Mouse (Mus musculus): ENCODE results near the gene 1110008P14Rik. TPM values are rescaled to one million over a fixed set of nuclear protein-coding genes. Genes with fewer than 3 reads are reported as not detected.
A peak's percentile ranks its signal among the peaks of the same experiment; 100 is the strongest.

Gene 1110008P14Rik
- polyA plus RNA-seq, 1 experiment from 2014 or later, result 74.7 TPM

DNA sequence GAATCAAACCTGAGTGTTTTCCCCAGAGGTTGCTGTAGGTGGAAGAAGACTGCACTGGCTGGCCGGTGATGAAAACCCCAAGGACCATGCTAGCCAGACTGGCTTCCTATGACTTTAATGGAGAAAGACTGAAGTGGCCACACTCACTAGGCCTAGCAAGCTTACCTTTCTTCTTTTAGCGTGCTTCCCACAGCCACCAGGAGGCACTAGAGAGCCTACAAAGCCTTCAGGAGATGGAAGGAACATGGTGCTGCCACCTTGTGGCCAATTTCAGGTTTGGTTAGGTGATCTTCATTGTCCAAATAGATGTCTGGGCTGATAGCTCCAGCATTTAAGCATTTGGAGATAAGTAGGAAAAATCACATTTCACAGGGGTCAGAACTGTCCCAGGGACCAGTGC, 22.9 kb upstream of the 1110008P14Rik start:
- Histone ChIP-seq H3K36me3 (peaks cover 34% of the 10 kb centered on the region), H3K4me1 (replicated peaks) (no peaks in the 10 kb centered on the region), H3K9ac (replicated peaks) (no peak overlapping the region), H3K4me2 (replicated peaks) (no peak overlapping the region), H3K9me3 (no peaks in the 10 kb centered on the region), H3K27me3 (no peaks in the 10 kb centered on the region), H3K27ac (no peak overlapping the region), H3K4me3 (replicated peaks) (no peak overlapping the region)
- 18% methylated on average over 2 of the region's 2 CpGs for WGBS
- ATAC-seq, result peak; percentile 67

DNA sequence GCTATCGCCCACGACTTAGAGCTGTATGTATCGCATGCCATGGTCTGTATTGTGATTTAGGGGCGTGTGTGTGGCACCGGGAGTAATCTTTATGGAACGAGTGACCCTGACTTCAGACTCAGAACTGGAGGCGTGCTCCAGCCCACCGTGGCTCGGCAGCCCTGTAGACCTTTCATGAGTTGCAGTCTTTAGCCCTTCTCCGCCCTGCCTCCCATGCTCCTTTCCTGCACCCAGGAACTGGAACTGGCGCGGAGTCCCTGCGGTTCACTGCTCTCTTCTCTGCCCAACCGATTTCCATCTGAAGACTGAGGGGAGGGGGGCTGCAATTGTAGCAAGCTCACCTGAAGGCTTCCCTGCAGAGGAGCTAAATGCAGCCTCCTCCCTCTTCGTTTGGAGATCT, 15.0 kb upstream of the 1110008P14Rik start:
- Histone ChIP-seq H3K27ac (0 out of 2 replicates have a peak overlapping the region, but pooled peaks have one; percentile 85), H3K9ac (replicated peaks) (peak overlapping the region; percentile 86), H3K4me1 (replicated peaks) (peaks cover 19% of the 10 kb centered on the region), H3K4me2 (replicated peaks) (peak overlapping the region; percentile 96), H3K9me3 (no peaks in the 10 kb centered on the region), H3K36me3 (peaks cover 29% of the 10 kb centered on the region), H3K27me3 (no peaks in the 10 kb centered on the region), H3K4me3 (replicated peaks) (peak overlapping the region; percentile 83)
- under 1% methylated on average over 15 of the region's 15 CpGs for WGBS
- no peak for ATAC-seq

DNA sequence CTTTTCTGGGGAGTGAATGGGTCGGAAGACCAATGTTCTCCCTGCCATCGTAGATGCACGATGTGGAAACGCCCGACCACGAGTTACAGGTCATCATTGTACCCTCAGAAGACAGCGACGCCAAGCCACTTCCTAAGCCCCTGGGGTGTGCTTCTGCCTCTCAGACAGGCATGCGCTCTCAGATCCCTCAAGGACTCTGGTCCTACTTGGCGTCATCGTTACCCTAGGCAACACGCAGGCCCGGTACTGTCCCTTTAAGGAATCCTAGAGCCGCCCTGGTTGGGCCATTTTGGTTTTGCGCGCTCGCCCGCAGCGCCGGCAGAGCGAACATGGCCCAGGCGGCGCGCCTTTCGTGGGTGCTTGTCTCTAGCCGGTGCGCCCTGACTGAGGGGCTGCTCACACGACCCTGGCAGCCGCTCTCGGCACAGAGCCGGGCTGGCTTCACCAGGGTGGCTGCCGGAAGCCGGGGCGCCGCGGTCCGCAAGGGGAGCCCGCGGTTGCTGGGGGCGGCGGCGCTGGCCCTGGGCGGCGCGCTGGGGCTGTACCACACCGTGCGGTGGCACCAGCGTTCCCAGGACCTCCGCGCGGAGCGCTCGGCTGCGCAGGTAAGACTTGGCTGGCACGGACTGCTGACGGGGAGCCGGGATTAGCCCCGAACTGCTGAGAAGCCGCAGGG, 14.3 kb upstream of the 1110008P14Rik start:
- H3K27me3 ChIP-seq, result no peaks in the 10 kb centered on the region
- ATAC-seq, result peak; percentile 98
- H3K9me3 ChIP-seq, result no peaks in the 10 kb centered on the region
- WGBS, result under 1% methylated on average over 59 of the region's 59 CpGs
- peak overlapping the region; percentile 86 for H3K9ac ChIP-seq (replicated peaks)
- peaks cover 23% of the 10 kb centered on the region for H3K36me3 ChIP-seq
- peak overlapping the region; percentile 83 for H3K4me3 ChIP-seq (replicated peaks)
- peaks cover 19% of the 10 kb centered on the region for H3K4me1 ChIP-seq (replicated peaks)
- H3K27ac ChIP-seq, result peak overlapping the region; percentile 85
- H3K4me2 ChIP-seq (replicated peaks), result peak overlapping the region; percentile 96

- peaks cover 17% of the 10 kb centered on the region for H3K36me3 ChIP-seq
- peak within 1 kb of the TSS; percentile 86 for H3K9ac ChIP-seq (replicated peaks)
- H3K4me3 ChIP-seq (replicated peaks), result peak within 1 kb of the TSS; percentile 83
- H3K27ac ChIP-seq, result peak within 1 kb of the TSS; percentile 85
- H3K4me1 ChIP-seq (replicated peaks), result peaks cover 19% of the 10 kb centered on the region
- H3K27me3 ChIP-seq, result no peaks in the 10 kb centered on the region
- H3K9me3 ChIP-seq, result no peaks in the 10 kb centered on the region
- ATAC-seq, result peak; percentile 91
- peak within 1 kb of the TSS; percentile 96 for H3K4me2 ChIP-seq (replicated peaks)
- under 1% methylated on average over 31 of the region's 31 CpGs for WGBS
These were observed 13.8 kb upstream of the 1110008P14Rik start, which contains the start of gene Ptges2 for GRCm38 (mm10) chr2:32395484-32395945. Ptges2 (plus strand) TSS chr2:32395896.

DNA sequence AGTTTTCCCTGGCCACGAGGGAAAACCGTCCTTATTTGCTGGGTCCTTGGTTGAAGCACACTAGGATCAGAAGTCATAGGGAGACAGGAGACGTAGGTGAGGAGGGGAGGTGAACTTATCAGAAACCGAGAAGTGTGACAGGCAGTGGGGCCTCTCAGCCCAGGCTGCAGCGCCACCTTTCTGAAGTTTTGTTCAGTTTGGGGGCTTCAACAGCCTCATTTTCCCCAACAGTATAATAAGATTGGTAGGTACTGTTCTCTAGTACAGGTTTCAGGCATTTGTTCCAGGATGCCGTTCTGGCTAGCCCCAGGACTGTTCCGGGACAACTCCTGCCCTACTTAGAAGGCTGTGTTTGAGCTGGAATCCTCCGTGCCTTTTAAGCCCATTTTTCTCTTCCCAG, 13.2 kb upstream of the 1110008P14Rik start:
- Histone ChIP-seq H3K27ac (peak overlapping the region; percentile 85), H3K27me3 (no peaks in the 10 kb centered on the region), H3K36me3 (peaks cover 12% of the 10 kb centered on the region; the same call in 1 of the 2 replicates), H3K4me3 (replicated peaks) (peak overlapping the region; percentile 83), H3K9ac (replicated peaks) (peak overlapping the region; percentile 86), H3K9me3 (no peaks in the 10 kb centered on the region), H3K4me2 (replicated peaks) (peak overlapping the region; percentile 96), H3K4me1 (replicated peaks) (peaks cover 19% of the 10 kb centered on the region)
- 5% methylated on average over 8 of the region's 8 CpGs for WGBS
- no peak for ATAC-seq

GRCm38 (mm10) chr2:32392063-32392462, 10.3 kb upstream of the 1110008P14Rik start:
- no peaks in the 10 kb centered on the region for H3K27me3 ChIP-seq
- no peak overlapping the region for H3K4me3 ChIP-seq (replicated peaks)
- ATAC-seq, result no peak
- H3K36me3 ChIP-seq, result no peaks in the 10 kb centered on the region
- WGBS, result 77% methylated on average over 5 of the region's 5 CpGs
- H3K9me3 ChIP-seq, result no peaks in the 10 kb centered on the region
- H3K27ac ChIP-seq, result no peak overlapping the region
- no peak overlapping the region for H3K4me2 ChIP-seq (replicated peaks)
- no peak overlapping the region for H3K9ac ChIP-seq (replicated peaks)
- peaks cover 11% of the 10 kb centered on the region for H3K4me1 ChIP-seq (replicated peaks)

DNA sequence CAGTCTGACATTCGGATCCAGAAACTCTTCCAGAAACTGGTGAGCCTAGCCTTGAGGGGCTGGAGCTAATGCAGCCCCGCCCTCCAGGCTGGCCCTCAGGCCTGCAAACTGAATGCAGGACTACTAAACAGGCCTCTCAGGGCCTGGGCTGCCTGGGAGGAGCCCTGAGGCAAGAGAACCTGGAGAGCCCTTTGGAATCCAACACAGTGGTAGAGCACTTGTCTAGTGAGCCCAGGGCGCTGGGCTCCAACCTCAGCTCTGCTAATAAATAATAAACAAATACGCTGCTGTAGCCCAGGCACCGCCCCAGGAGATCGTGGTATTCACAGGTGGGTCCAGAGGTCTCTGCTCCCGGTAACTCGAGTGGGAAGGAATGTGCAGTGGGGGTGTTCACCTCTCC, 9.1 kb upstream of the 1110008P14Rik start:
- Histone ChIP-seq H3K4me3 (replicated peaks) (no peak overlapping the region), H3K9me3 (no peaks in the 10 kb centered on the region)
- 75% methylated on average over 8 of the region's 8 CpGs for WGBS

DNA sequence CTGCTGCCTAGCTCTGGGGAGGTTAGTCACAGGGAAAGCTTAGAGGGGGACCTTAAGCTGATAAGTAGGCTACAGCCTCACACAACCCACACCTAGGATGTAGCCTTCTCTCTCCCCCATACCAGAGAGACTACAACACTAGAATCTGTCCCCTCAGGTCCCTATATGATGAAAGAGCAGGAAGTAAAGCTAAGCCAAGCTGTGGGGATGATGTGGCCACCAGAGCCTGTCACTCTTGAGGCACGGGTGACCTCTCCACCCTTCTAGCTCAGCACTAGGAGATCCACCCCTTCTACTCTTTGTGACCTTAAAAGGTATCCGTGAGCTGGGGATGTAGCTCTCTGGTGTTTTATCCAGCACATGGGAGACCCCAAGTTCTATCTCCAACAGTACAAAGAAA, 7.4 kb upstream of the 1110008P14Rik start:
- no peaks in the 10 kb centered on the region for H3K4me1 ChIP-seq (replicated peaks)
- no peak overlapping the region for H3K4me3 ChIP-seq (replicated peaks)
- ATAC-seq, result no peak
- no peaks in the 10 kb centered on the region for H3K36me3 ChIP-seq
- H3K4me2 ChIP-seq (replicated peaks), result no peak overlapping the region
- H3K9me3 ChIP-seq, result no peaks in the 10 kb centered on the region
- no peak overlapping the region for H3K9ac ChIP-seq (replicated peaks)
- no peak overlapping the region for H3K27ac ChIP-seq
- 76% methylated on average over 2 of the region's 2 CpGs for WGBS
- no peaks in the 10 kb centered on the region for H3K27me3 ChIP-seq

More for the DNA sequence above, 9.1 kb upstream of the 1110008P14Rik start:
- Histone ChIP-seq H3K4me2 (replicated peaks) (no peak overlapping the region), H3K9ac (replicated peaks) (no peak overlapping the region), H3K4me1 (replicated peaks) (peaks cover 5% of the 10 kb centered on the region), H3K27me3 (no peaks in the 10 kb centered on the region), H3K27ac (no peak overlapping the region), H3K36me3 (no peaks in the 10 kb centered on the region)
- ATAC-seq, result no peak

DNA sequence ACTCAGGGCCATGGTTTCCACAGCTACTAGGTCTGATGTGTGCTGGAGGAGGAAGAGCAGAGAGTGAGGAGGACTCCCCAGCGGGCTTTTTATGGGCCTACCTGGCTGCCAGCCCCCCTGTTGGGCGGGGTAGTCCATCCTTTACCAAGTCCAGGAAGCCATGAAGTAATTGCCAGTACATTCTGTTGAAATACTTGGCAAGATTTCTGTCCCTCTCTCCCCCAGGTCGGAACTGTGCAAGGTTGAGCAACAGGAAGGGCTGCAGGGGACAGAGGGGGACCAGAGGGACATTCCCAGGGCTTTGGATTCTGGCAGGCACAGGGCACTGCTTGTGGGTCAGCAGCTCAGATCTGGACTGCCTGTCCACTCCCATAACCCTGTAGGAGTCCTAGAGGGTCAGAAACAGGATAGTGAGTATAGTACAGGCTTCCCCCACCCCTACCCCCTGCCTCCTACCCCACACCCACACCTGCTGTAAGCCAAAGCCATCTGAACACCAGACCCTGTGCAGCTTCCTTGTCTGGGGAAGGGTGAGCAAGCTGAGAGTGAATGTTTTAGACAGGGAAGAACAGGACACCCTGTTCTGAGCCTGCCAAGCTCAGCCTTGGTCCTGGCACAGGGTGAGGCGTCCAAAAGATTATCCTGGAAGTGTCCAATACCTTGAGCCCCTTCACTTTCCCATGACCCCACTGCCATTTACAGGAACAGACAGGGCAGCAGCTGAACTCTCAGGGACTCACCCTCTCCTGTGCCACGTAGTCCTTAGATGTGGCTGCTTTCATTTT, 6.2 kb upstream of the 1110008P14Rik start, which contains the start of gene Lcn2:
TSS of gene Lcn2 (minus strand) at position 547 of the 785 bp plus-strand sequence.
- Histone ChIP-seq H3K27me3 (no peaks in the 10 kb centered on the region), H3K4me2 (replicated peaks) (no peak within 1 kb of the TSS), H3K4me1 (replicated peaks) (no peaks in the 10 kb centered on the region), H3K36me3 (no peaks in the 10 kb centered on the region), H3K9me3 (no peaks in the 10 kb centered on the region), H3K27ac (no peak within 1 kb of the TSS), H3K9ac (replicated peaks) (0 out of 2 replicates have a peak within 1 kb of the TSS, but pooled peaks have one; percentile 14), H3K4me3 (replicated peaks) (no peak within 1 kb of the TSS)
- 56% methylated on average over 5 of the region's 5 CpGs for WGBS
- no peak for ATAC-seq

- H3K4me2 ChIP-seq (replicated peaks), result no peak overlapping the region; the same call in 1 of the 2 replicates
- 0 out of 2 replicates have a peak overlapping the region, but pooled peaks have one; percentile 70 for H3K4me3 ChIP-seq (replicated peaks)
- 87% methylated on average over 2 of the region's 2 CpGs for whole genome bisulfite sequencing
- H3K27me3 ChIP-seq, result peaks cover 9% of the 10 kb centered on the region
- no peak overlapping the region for H3K9ac ChIP-seq (replicated peaks)
- H3K27ac ChIP-seq, result no peak overlapping the region
- ATAC-seq, result no peak
- no peaks in the 10 kb centered on the region for H3K9me3 ChIP-seq
- H3K4me1 ChIP-seq (replicated peaks), result peaks cover 12% of the 10 kb centered on the region
- peaks cover 25% of the 10 kb centered on the region for H3K36me3 ChIP-seq
These were observed 951 bp upstream of the 1110008P14Rik start for GRCm38 (mm10) chr2:32382689-32383088.

DNA sequence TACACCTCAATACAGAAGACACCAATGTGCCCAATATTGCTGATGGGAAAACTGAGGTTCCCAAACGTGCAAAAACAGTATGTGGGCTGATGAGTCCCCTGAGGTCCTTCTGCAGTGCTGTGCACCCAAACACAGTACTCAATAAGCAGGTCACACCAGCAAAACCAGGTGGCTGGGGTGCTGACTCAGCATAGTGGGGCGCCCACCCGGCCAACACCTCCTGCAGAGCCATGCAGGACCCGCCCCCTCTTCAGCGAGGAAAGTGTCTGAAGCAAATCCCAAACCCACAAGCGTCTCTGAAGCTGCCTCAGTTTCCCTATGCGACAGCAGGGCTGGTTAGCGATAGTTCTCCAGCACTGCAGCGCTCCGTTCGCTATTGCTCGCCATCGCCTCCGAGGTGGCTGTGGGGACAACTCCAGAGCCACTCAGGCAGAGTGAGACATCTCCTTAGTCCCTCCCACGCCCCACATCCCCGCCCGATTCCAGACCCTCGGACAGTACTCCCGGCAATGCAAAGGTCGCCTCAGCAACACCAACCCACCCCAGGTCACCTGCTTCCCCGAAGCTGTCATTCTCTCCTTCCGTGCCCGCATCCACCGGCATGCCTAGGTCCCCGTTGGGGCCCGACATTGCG, 480 bp downstream of the 1110008P14Rik start:
- under 1% methylated on average over 27 of the region's 27 CpGs for WGBS
- Histone ChIP-seq H3K27ac (peak overlapping the region; percentile 6; the same call in 1 of the 2 replicates), H3K4me3 (replicated peaks) (peak overlapping the region; percentile 70), H3K9ac (replicated peaks) (peak overlapping the region; percentile 76), H3K27me3 (peaks cover 9% of the 10 kb centered on the region), H3K9me3 (no peaks in the 10 kb centered on the region), H3K4me1 (replicated peaks) (peaks cover 12% of the 10 kb centered on the region), H3K4me2 (replicated peaks) (peak overlapping the region; percentile 94), H3K36me3 (peaks cover 39% of the 10 kb centered on the region)
- ATAC-seq, result peak; percentile 75

All from midbrain, embryonic 13.5 days (tissue).